Mouse (Mus musculus) kidney, adult 10 weeks (tissue): ENCODE measurements around the gene Pde4dip. TPM values are rescaled to one million over a fixed set of nuclear protein-coding genes. Genes with fewer than 3 reads are reported as not detected.

Experiments used
- polyA plus RNA-seq: library from polyadenylated mRNA; stranded (reverse); fragments of 350-450 nt; fragmentation: Illumina TruSeq; extraction: RNeasy Lipid Tissue Mini Kit (QIAGEN cat#74804); gene quantifications from one replicate; pipeline ENCODE4 v1.2.3, GENCODE M21; 2014; ENCODE audit warnings: low read depth, low replicate concordance

The Pde4dip gene
- polyA plus RNA-seq = 74.9 TPM

GRCm38 (mm10) chr3:97888168-97888901 is at the start of gene Pde4dip:
Pde4dip (minus strand) TSS chr3:97888707.

GRCm38 (mm10) chr3:97900516-97901490 is 12.3 kb upstream of the Pde4dip start, which contains the start of gene Sec22b:
Sec22b (plus strand) TSS chr3:97901190.

DNA sequence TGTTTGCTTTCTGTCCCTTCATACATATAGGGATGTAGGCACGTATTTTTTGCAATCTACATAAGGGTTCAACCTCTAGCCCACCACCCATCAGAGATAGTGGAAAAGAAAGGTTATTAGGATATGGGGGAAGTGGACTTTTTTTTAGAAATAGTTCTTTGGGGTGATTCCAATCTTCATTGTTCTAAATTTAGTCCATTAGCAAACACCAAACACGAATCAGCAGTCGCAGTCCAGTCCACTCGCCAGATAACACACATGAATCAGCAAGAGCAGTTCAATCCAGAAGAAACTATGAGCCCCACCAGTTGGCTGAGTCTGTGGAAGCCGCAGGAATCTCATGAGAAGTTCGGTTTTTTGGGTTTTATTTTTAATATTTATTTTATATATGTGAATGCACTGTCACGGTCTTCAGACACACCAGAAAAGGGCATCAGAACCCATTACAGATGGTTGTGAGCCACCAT is 213.8 kb downstream of the Pde4dip start, which contains the start of gene Gm17651:
Gene Gm17651 (minus strand): TSS at position 51 of the 467 bp plus-strand sequence.

DNA sequence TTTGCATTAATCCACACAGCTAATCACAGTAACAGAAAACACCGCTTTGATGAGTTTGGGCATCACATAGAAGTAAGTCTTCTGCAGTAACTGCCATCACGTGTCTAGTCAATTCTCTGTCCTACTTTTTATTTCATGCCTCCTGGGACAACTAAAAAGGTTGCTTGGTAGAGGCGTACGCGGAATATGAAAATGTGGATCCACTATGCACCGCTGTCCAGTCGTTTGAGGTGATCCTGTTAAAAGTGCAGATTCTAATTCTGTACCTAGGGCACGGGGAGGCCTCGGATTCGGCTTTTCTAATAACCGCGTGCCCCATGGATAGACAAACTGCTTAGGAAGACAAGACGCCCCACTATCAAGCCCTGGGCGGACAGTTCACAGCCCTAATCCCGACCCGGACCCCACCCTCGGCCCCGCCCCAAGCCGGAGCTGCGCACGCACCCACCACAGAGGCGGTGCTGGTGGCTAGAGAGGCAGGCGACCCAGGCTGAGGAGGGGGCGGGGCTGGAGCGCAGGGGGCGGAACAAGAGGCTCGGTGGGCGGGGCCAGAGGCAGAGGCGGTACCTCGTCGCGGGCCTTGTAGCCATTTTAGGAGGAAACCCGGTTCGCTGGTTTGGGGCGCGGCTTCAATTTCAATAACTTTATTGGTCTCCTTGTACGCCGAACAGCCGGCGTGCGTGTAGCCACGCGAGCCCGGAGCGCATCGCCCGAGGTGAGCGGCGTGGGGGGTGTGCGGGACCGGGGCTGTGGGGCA is 230.7 kb downstream of the Pde4dip start, which contains the start of gene Prkab2:
Gene Prkab2 (plus strand): TSS at position 539 of the 757 bp plus-strand sequence.

Other genes starting within 250 kb of the Pde4dip start
- 7.6 TPM for gene Prkab2, start 230.5 kb downstream of the Pde4dip start, polyA plus RNA-seq
- gene Gm17651, start 214.0 kb downstream of the Pde4dip start, polyA plus RNA-seq = not detected
- 69.9 TPM for gene Sec22b, start 12.5 kb upstream of the Pde4dip start, polyA plus RNA-seq
- 6.7 TPM for gene Notch2, start 124.8 kb upstream of the Pde4dip start, polyA plus RNA-seq